Mouse (Mus musculus): ENCODE measurements around the gene Pdhx. TPM values are rescaled to one million over a fixed set of nuclear protein-coding genes. Genes with fewer than 3 reads are reported as not detected.

Pdhx gene
- total RNA-seq, 2 experiments from 2014 or later, result 56.4 to 58.7 TPM

DNA sequence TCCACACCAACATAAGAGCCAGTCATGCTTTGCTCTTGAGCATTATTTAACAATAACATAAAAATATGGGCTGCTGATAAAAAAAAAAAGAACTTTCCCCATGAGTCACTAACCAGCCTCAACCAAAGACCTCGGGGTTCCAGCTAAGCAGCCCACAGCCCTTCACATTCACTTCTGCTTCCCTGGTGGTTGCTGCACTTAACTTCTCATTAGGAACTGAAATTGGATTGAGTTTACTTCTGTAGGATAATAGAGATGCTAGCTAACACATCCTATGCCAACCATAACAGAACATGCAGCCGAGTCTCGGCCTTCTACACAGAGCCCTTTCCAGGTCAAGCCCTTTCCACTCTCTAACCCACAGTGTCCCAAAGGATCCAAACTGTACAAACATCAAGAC, 65.1 kb downstream of the Pdhx start:
- intact Hi-C loops (cut with DNase I), result no loop called here
- TF ChIP-seq CTCF (IDR thresholded peaks at IDR 0.05), result no peak
- no peak overlapping the region for H3K4me3 ChIP-seq
- DNase-seq (ENCODE audit: extremely low spot score in 1 of 2, low spot score in 2 of 2), result no peak
- no peak overlapping the region for H3K27ac ChIP-seq

DNA sequence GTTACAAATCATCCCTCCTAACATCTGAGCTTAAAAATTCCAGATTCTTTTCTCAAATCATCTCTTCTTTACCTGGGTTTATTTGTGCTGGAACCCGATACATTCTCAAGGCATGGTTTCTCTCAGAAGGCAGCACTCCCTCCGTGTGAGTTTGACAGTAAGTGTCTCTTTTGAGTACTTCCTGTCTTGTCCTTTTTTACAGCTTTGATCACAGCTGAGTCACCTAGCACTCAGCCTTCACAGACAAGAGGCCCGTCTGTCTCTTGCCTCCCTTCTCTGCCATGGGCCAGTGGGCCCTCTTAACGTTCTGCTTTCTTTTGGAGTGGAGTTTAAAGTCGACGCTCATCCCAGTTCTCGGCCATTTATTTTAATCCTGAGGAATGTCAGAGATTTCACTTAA, 68.7 kb downstream of the Pdhx start:
- TF ChIP-seq CTCF (IDR thresholded peaks at IDR 0.05), result no peak
- H3K27ac ChIP-seq, result no peak overlapping the region
- DNase-seq (ENCODE audit: extremely low spot score in 1 of 2, low spot score in 2 of 2), result no peak
- H3K4me3 ChIP-seq, result no peak overlapping the region
- intact Hi-C loops (cut with DNase I), result no loop called here

DNA sequence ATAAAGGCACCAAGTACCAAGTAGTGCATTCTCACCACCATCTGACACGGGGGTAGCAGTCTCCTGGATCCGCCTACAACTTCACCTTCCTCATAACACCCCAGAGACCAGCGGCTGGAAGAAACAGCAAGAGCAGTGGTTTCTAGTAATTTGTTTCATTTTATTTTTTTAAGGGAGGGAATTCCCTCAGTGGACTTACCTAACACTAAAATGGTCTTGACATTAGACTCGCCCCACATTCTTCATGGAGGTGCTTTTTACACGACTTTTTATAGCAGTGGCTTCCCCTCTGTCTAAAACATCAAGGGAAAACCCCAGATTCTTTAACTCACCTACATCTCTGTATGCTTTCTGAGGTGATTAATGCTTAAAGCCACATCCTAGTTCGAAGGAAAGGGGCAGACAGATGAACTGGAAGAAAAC, 74.1 kb downstream of the Pdhx start:
- H3K4me3 ChIP-seq, result no peak overlapping the region
- TF ChIP-seq CTCF (IDR thresholded peaks at IDR 0.05), result no peak
- no peak overlapping the region for H3K27ac ChIP-seq
- DNase-seq (ENCODE audit: extremely low spot score in 1 of 2, low spot score in 2 of 2), result no peak
- intact Hi-C loops (cut with DNase I), result no loop called here

DNA sequence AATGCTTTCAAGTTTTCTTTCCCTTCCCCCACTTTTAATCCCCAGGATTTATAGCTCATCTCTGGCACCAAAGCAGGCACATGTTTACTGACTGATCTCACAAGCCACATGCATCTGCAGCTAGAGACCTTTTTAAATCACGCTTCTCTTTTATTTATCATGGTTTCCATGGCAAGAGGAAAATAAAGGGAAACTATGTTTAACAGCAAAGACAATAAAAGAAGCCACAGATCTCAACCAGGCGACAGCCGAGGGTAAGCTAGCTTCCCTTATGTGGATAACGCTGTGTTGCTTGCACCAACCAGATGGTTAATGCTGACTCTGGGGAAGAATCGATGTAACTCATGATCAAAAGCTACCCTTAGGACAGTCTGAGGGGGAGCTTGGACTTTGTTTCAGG, 75.0 kb downstream of the Pdhx start:
- Histone ChIP-seq H3K27ac (no peak overlapping the region), H3K4me3 (no peak overlapping the region)
- no peak for DNase-seq (ENCODE audit: extremely low spot score in 1 of 2, low spot score in 2 of 2)
- intact Hi-C loops (cut with DNase I), result no loop called here
- TF ChIP-seq CTCF (IDR thresholded peaks at IDR 0.05), result no peak

DNA sequence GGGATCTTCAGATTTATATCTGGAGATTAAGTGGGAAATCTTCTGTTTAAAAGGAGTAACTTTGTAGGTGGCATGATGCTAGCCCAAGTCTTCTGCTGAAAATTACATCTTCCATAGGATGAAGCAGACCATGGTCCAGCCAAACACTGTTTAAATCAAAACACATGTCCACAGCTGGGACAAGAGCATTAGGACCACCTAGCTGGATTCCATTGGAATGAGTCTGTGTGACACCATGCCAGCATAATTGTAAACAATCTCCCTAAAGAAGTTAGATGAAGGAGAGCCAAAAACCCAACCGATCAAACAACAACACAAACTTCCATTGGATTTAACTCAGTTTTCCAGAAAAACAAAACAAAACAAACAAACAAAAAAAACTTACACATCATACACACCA, 75.4 kb downstream of the Pdhx start:
- Histone ChIP-seq H3K4me3 (no peak overlapping the region), H3K27ac (no peak overlapping the region)
- intact Hi-C loops (cut with DNase I), result no loop called here
- DNase-seq (ENCODE audit: extremely low spot score in 1 of 2, low spot score in 2 of 2), result no peak
- TF ChIP-seq CTCF (IDR thresholded peaks at IDR 0.05), result no peak

DNA sequence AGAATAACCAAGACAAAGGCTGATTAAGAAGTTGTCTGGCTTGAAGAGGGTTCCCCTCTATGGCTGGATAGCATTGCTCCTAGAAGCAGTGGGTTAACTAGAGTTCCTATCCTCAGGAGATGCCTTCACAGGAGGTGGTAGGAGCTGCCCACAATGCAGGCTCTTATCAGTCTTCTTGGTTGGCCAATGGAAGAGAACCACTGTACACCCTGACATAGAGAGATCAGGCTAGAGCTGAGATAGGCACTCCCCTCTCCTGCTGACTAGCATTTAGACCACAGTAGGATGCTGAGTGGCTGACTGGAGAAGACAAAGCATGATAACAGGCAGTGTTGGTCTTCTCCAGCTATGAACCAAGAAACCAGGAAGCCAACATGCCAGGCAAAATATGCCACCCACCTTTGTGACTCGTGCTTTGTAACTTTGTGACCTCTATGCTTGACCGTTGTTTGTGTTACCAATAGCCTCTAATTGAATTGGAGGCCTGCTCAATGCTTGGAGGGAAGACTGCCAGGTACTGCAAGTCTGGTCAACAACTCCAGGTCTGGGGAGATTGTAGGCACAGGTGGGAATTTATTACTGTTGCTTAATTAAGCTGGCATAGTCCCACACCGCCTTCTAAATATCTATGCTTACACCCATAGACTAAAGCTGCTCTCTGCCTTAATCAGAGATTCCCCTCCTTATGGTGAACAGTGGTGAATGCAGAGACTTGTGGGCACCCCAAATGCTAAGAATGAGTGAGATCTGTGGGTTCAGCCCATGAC, 79.3 kb downstream of the Pdhx start:
- Histone ChIP-seq H3K27ac (no peak overlapping the region), H3K4me3 (no peak overlapping the region)
- intact Hi-C loops (cut with DNase I), result no loop called here
- no peak for DNase-seq (ENCODE audit: extremely low spot score in 1 of 2, low spot score in 2 of 2)
- TF ChIP-seq CTCF (IDR thresholded peaks at IDR 0.05), result no peak

DNA sequence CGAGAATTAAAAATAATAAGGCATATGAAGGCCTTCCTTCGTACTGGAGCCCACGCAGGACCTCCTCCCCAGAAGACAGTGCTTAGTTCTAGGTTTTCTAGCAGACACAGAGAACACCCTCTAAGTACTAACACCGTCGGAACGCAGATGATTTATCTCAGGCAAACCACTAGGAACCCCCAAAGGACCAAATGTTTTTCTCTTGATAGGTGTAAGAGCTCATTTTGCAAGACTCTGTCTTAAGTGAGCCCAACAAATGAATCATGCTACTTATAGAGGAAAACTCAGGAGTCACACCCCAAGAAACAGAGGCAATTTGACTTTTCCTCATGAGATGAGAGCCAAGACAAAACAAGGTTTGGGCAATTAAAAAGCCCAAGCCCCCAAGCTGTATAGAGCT, 80.9 kb downstream of the Pdhx start:
- TF ChIP-seq CTCF (IDR thresholded peaks at IDR 0.05), result no peak
- no peak for DNase-seq (ENCODE audit: extremely low spot score in 1 of 2, low spot score in 2 of 2)
- Histone ChIP-seq H3K27ac (no peak overlapping the region), H3K4me3 (no peak overlapping the region)
- intact Hi-C loops (cut with DNase I), result no loop called here

DNA sequence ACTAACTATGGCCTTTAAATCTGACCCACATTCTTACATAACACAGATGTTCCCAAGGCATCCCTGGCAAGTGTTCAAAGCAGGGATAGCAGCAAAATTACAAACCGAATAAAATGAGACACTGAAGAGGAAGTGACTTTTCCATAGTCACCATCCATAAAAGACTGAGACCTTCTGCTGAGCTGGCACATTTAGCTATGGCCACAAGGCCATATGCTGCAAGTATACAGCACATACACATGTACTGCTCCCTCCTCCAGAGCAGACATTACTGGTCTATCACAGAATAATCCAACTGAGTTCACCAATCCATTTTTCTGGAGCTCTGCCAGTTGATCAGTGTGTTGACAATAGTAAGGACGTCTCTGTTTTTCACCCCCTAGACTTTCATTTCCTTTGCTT, 83.0 kb downstream of the Pdhx start:
- DNase-seq (ENCODE audit: extremely low spot score in 1 of 2, low spot score in 2 of 2), result peak in 1 of 2 experiments; percentile 29
- TF ChIP-seq CTCF (IDR thresholded peaks at IDR 0.05), result no peak
- H3K27ac ChIP-seq, result no peak overlapping the region
- no peak overlapping the region for H3K4me3 ChIP-seq
- intact Hi-C loops (cut with DNase I), result no loop called here

DNA sequence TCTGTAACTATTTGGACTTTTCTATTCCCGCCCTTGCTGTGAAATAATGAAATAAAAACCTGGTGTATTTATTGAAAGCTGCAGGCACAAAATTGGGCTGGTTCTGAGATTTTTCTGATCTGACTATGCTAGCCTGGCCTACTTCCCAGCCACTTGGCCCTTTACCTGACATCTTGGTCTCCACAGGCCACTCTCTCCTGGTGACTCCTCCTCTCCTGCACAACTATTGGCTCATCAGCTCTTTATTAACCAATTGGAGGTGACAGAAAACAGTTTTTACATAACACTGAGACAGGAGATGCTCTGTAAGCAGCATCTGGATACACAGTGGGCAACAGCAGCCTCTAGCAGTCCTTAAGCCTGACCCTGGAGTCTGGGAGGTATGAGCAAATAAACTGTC, 83.9 kb downstream of the Pdhx start:
- intact Hi-C loops (cut with DNase I), result no loop called here
- Histone ChIP-seq H3K27ac (peak overlapping the region; percentile 69), H3K4me3 (no peak overlapping the region)
- TF ChIP-seq CTCF (IDR thresholded peaks at IDR 0.05), result no peak
- no peak for DNase-seq (ENCODE audit: extremely low spot score in 1 of 2, low spot score in 2 of 2)

DNA sequence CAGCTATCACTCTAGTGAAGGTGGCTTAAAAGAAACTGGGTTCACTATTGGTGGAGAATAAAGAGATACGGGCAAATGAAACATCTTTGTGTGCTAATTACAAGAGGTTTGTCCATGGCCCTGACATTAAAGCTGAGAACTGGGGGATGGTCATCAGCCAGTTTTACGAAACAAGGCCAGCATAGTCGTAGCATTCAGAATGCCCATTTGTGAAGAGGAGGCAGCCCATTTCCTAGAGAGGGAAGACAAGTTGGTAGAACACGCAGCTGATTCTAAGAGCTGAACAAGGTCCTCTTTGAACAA, 85.7 kb downstream of the Pdhx start:
- TF ChIP-seq CTCF (IDR thresholded peaks at IDR 0.05), result no peak
- intact Hi-C loops (cut with DNase I), result no loop called here
- Histone ChIP-seq H3K4me3 (no peak overlapping the region), H3K27ac (no peak overlapping the region)
- no peak for DNase-seq (ENCODE audit: extremely low spot score in 1 of 2, low spot score in 2 of 2)

DNA sequence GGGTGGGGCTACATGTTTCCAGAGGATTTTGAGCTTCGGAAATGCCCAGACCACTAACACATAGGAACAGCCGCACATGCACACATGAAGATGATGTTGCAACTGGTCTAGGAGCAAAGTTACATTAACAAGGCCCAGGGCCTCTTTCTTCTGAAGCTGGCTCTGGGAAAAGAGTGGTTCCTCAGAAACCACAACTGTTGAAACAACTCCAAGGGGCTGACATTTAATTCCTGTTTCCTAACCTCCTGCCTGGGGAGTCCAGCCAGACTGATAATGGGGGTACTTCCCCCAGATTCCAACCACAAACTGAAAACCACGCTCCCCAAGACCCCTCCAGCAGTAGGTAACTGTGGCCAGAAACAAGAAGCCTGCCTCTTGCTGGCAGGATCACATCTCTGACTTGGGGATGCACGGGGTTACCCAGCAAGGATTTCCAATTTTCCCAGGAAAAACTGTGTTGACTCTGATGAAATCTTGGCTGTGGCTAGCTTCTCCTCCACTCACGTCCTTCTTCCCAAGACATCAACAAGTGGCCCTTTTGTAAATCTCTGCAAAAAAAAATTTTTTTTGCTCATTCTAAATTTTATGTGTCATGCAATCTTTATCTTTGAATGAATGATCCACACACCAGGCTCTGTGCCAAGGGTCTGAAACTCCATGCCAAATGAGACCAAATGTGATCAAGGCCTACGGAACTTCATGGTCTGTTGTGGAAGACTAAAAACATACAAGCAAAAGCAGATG, 86.2 kb downstream of the Pdhx start:
- Histone ChIP-seq H3K27ac (no peak overlapping the region), H3K4me3 (no peak overlapping the region)
- TF ChIP-seq CTCF (IDR thresholded peaks at IDR 0.05), result no peak
- intact Hi-C loops (cut with DNase I), result no loop called here
- DNase-seq (ENCODE audit: extremely low spot score in 1 of 2, low spot score in 2 of 2), result no peak

DNA sequence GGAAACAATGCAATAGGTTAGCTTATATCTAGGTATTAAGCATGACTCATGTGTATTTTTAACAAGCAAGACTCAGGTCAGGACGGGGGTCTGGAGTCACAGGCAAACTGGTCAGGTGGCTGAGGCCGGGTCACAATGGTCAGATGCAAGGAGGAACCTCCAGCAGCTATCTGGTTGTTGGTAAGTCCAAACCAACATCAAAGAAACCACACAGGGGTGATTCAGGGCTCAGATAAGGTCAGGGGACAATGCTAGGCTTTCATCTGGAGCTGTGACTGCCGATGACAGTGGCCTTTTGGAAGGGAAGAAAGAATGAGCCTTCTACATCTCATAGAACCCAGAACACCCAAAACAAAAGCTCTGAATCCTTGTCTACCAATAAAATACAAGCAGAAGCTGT, 86.9 kb downstream of the Pdhx start:
- no peak for TF ChIP-seq CTCF (IDR thresholded peaks at IDR 0.05)
- no peak overlapping the region for H3K27ac ChIP-seq
- DNase-seq (ENCODE audit: extremely low spot score in 1 of 2, low spot score in 2 of 2), result no peak
- intact Hi-C loops (cut with DNase I), result no loop called here
- H3K4me3 ChIP-seq, result no peak overlapping the region

DNA sequence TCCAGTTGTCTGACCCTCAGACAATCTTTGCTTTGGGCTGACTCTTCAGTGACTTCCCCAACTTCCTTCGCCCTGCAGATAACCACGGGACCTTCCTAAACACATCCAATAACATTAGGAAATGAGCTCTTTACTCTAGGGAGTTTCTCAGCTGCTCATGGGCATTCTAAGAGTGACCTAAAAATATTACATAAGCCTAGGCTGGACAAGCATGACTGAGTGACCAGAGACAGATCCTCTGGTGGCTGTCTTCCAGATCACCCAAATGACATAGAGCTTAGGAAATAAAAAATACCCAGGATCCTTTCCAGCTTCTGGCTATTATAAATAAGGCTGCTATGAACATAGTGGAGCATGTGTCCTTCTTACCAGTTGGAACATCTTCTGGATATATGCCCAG, 90.5 kb downstream of the Pdhx start:
- intact Hi-C loops (cut with DNase I), result no loop called here

More for the DNA sequence above, 90.5 kb downstream of the Pdhx start:
- no peak for TF ChIP-seq CTCF (IDR thresholded peaks at IDR 0.05)
- DNase-seq (ENCODE audit: extremely low spot score in 1 of 2, low spot score in 2 of 2), result no peak
- Histone ChIP-seq H3K27ac (no peak overlapping the region), H3K4me3 (no peak overlapping the region)
